Mouse (Mus musculus) CH12.LX (cell line): ENCODE measurements around the gene Gm20431. TPM values are rescaled to one million over a fixed set of nuclear protein-coding genes. Genes with fewer than 3 reads are reported as not detected.

Source experiments
- DNase-seq: peaks from one replicate; pipeline ENCODE4 v3.0.0-alpha.2; 2013; ENCODE audit errors: extremely low read depth
- H3K27ac ChIP-seq: 2 replicates; pipeline ENCODE4 v1.5.1; 2012; ENCODE audit warnings: low read depth, mild to moderate bottlenecking, control low read depth, moderate library complexity; ENCODE audit not compliant: insufficient read depth
- H3K27me3 ChIP-seq: replicated peaks from 2 replicates; pipeline ENCODE3; 2012; ENCODE audit warnings: inconsistent platforms
- H3K36me3 ChIP-seq, 2 experiments: replicated peaks in 1 of 2; 2 replicates each; pipeline versions ENCODE3 to v1.6.1; 2012; ENCODE audit warnings: inconsistent platforms in 1 of 2, low read length in 1 of 2, mild to moderate bottlenecking in 1 of 2, mixed read lengths in 1 of 2, moderate library complexity in 1 of 2; ENCODE audit not compliant: control insufficient read depth in 1 of 2, insufficient read depth in 1 of 2
- H3K4me1 ChIP-seq, 2 experiments: 2 replicates each; pipeline ENCODE4 v1.6.1; 2012; ENCODE audit warnings: inconsistent platforms in 1 of 2, moderate library complexity in 1 of 2; ENCODE audit not compliant: insufficient read depth in 2 of 2, control insufficient read depth in 1 of 2
- H3K4me2 ChIP-seq: 2 replicates; pipeline ENCODE4 v1.6.1; 2012; ENCODE audit warnings: low read depth, mild to moderate bottlenecking, control low read depth; ENCODE audit not compliant: poor library complexity, insufficient read depth, severe bottlenecking
- H3K4me3 ChIP-seq, 3 experiments: fragments of 150-350 bp in 1 of 3; sonication (generic) in 1 of 3; replicated peaks in 1 of 3; 2 replicates each; pipeline versions ENCODE3 to v1.5.1; 2011 to 2012; ENCODE audit warnings: low read depth in 2 of 3, low read length in 2 of 3, mild to moderate bottlenecking in 2 of 3, moderate library complexity in 2 of 3, control low read depth in 1 of 3, improper control_type of control experiment in 1 of 3, inconsistent platforms in 1 of 3, mixed read lengths in 1 of 3; ENCODE audit not compliant: poor library complexity in 1 of 3
- H3K79me2 ChIP-seq: replicated peaks from 2 replicates; pipeline ENCODE4 v1.6.1; 2012; ENCODE audit warnings: mild to moderate bottlenecking, moderate library complexity; ENCODE audit not compliant: control insufficient read depth, poor library complexity, insufficient read depth, severe bottlenecking; ENCODE audit errors: extremely low read depth
- H3K9ac ChIP-seq: 2 replicates; pipeline ENCODE4 v1.6.1; 2012; ENCODE audit warnings: low read depth, mild to moderate bottlenecking, control low read depth, moderate library complexity; ENCODE audit not compliant: insufficient read depth
- H3K9me3 ChIP-seq: replicated peaks from 2 replicates; pipeline ENCODE3; 2012; ENCODE audit warnings: low read length, inconsistent platforms, mixed read lengths
- CHD1 ChIP-seq: IDR thresholded peaks from 2 replicates; pipeline ENCODE4 v1.6.1; 2012; ENCODE audit warnings: low read depth, low read length, improper control_type of control experiment, inconsistent platforms
- E2F4 ChIP-seq: IDR thresholded peaks from 2 replicates; pipeline ENCODE4 v1.6.1; 2011; ENCODE audit warnings: low read depth, low read length, improper control_type of control experiment; ENCODE audit not compliant: insufficient replicate concordance
- ELF1 ChIP-seq: IDR thresholded peaks from 2 replicates; pipeline ENCODE4 v1.6.1; 2014; ENCODE audit warnings: low read depth, mild to moderate bottlenecking, inconsistent platforms, low read length, improper control_type of control experiment
- EP300 ChIP-seq: IDR thresholded peaks from 2 replicates; pipeline ENCODE4 v1.6.1; 2011; ENCODE audit warnings: low read length, improper control_type of control experiment
- ETS1 ChIP-seq: conservative IDR thresholded peaks from 2 replicates; pipeline ENCODE4 v1.6.1; 2012; ENCODE audit warnings: low read depth, mild to moderate bottlenecking, inconsistent platforms, low read length, improper control_type of control experiment, moderate library complexity
- HCFC1 ChIP-seq: IDR thresholded peaks from 2 replicates; pipeline ENCODE4 v1.6.1; 2012; ENCODE audit warnings: low read depth, mild to moderate bottlenecking, inconsistent platforms, low read length, improper control_type of control experiment
- JUND ChIP-seq: conservative IDR thresholded peaks from 2 replicates; pipeline ENCODE4 v1.6.1; 2011; ENCODE audit warnings: low read depth, low read length, improper control_type of control experiment
- MAFK ChIP-seq: IDR thresholded peaks from 2 replicates; pipeline ENCODE4 v1.6.1; 2011; ENCODE audit warnings: low read length, improper control_type of control experiment; ENCODE audit not compliant: insufficient replicate concordance
- MXI1 ChIP-seq: IDR thresholded peaks from 2 replicates; pipeline ENCODE4 v1.6.1; 2011; ENCODE audit warnings: mild to moderate bottlenecking, low read depth, low read length, improper control_type of control experiment
- MYC ChIP-seq: IDR thresholded peaks from 2 replicates; pipeline ENCODE4 v1.6.1; 2011; ENCODE audit warnings: low read depth, mild to moderate bottlenecking, improper control_type of control experiment, low read length
- NRF1 ChIP-seq: IDR thresholded peaks from 2 replicates; pipeline ENCODE4 v1.6.1; 2014; ENCODE audit warnings: low read depth, mild to moderate bottlenecking, inconsistent platforms, low read length, improper control_type of control experiment, moderate library complexity
- PAX5 ChIP-seq: IDR thresholded peaks from 2 replicates; pipeline ENCODE4 v1.6.1; 2012; ENCODE audit warnings: low read length, inconsistent platforms, mixed read lengths
- POLR2A ChIP-seq: IDR thresholded peaks from 2 replicates; pipeline ENCODE4 v1.6.1; 2011; ENCODE audit warnings: low read depth, mild to moderate bottlenecking, improper control_type of control experiment, low read length
- POLR2AphosphoS2 ChIP-seq: IDR thresholded peaks from 2 replicates; pipeline ENCODE4 v1.6.1; 2011; ENCODE audit warnings: low read depth, low read length, improper control_type of control experiment
- RCOR1 ChIP-seq: conservative IDR thresholded peaks from 2 replicates; pipeline ENCODE4 v1.6.1; 2012; ENCODE audit warnings: low read depth, mild to moderate bottlenecking, inconsistent platforms, low read length, improper control_type of control experiment
- SIN3A ChIP-seq: IDR thresholded peaks from 2 replicates; pipeline ENCODE4 v1.6.1; 2012; ENCODE audit warnings: low read length, improper control_type of control experiment, inconsistent platforms
- TBP ChIP-seq: conservative IDR thresholded peaks from 2 replicates; pipeline ENCODE4 v1.6.1; 2011; ENCODE audit warnings: low read depth, low read length, improper control_type of control experiment
- TCF12 ChIP-seq: IDR thresholded peaks from 2 replicates; pipeline ENCODE4 v1.6.1; 2014; ENCODE audit warnings: low read depth, mild to moderate bottlenecking, inconsistent platforms, low read length, improper control_type of control experiment
- UBTF ChIP-seq: IDR thresholded peaks from 2 replicates; pipeline ENCODE4 v1.6.1; 2012; ENCODE audit warnings: low read depth, mild to moderate bottlenecking, inconsistent platforms, low read length, improper control_type of control experiment, moderate library complexity
- USF1 ChIP-seq: IDR thresholded peaks from 2 replicates; pipeline ENCODE4 v1.6.1; 2014; ENCODE audit warnings: low read depth, mild to moderate bottlenecking, inconsistent platforms, low read length, improper control_type of control experiment
- USF2 ChIP-seq: conservative IDR thresholded peaks from 2 replicates; pipeline ENCODE4 v1.6.1; 2011; ENCODE audit warnings: low read depth, low read length, improper control_type of control experiment
- ZC3H11A ChIP-seq: IDR thresholded peaks from 2 replicates; pipeline ENCODE4 v1.6.1; 2012; ENCODE audit warnings: low read depth, mild to moderate bottlenecking, inconsistent platforms, low read length, improper control_type of control experiment
- ZKSCAN1 ChIP-seq: IDR thresholded peaks from 2 replicates; pipeline ENCODE4 v1.6.1; 2012; ENCODE audit warnings: low read depth, inconsistent platforms, low read length, improper control_type of control experiment, borderline replicate concordance
- ZMIZ1 ChIP-seq: IDR thresholded peaks from 2 replicates; pipeline ENCODE4 v1.6.1; 2012; ENCODE audit warnings: low read depth, mild to moderate bottlenecking, inconsistent platforms, low read length, improper control_type of control experiment
- ZNF384 ChIP-seq: IDR thresholded peaks from 2 replicates; pipeline ENCODE4 v1.6.1; 2012; ENCODE audit warnings: low read depth, low read length, improper control_type of control experiment, inconsistent platforms
- dilution Hi-C: fragments of 300-500 bp; cut with MboI; formaldehyde crosslinking; loops from 2 replicates; pipeline ENCODE4 v1.14.3; 2020; ENCODE audit warnings: low sequenced_read_pairs; ENCODE audit not compliant: extremely low pct_unique_long_range_greater_than_20kb, extremely low pct_ligation_motif_present
- in situ Hi-C: fragments of 300-500 bp; cut with MboI; formaldehyde crosslinking; loops from 3 replicates; pipeline ENCODE4 v1.14.3; 2019; ENCODE audit warnings: low sequenced_read_pairs, low pct_ligation_motif_present, low pct_unique_long_range_greater_than_20kb, mixed read lengths
- polyA plus RNA-seq: library from polyadenylated mRNA; unstranded; fragments of >175 nt; gene quantifications from 2 replicates; pipeline ENCODE4 v1.2.1, GENCODE M21; 2012; ENCODE audit warnings: low read depth; ENCODE audit not compliant: insufficient read length
- total RNA-seq, 2 experiments: library from RNA; depleted of rRNA; stranded (reverse); fragments of 300-350 nt in 1 of 2; fragments of >200 nt in 1 of 2; gene quantifications; 2 replicates each; pipeline ENCODE4 v1.2.3; 2012 to 2014

Gene Gm20431
- total and polyA plus RNA-seq, 3 experiments: 2.4 to 15.0 TPM; not detected in 1

DNA sequence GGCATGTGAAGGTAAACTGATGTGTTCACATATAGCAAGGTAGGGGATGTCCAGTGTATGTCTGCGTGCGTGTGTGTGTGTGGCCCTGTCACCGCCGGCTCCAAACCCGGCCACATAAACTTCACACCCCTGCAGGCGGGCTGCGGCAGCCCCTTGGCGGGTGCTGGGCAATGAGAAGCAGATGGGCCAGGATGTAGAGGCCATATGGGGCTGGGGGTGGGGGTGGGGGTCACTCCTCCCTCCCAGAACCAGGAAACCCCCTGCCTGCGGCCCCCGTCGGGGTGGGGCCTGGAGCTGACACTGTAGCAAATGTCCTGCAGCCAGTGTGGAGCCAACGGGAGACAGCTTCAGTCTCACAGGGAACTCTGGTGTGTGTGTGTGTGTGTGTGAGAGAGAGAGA lies 97.6 kb downstream of the Gm20431 start:
- TF ChIP-seq CHD1 (no peak), ZKSCAN1 (no peak), PAX5 (no peak), USF2 (no peak), MYC (no peak), MAFK (no peak), ZNF384 (no peak), ZMIZ1 (no peak), E2F4 (no peak), EP300 (no peak), MXI1 (no peak)
- H3K27ac ChIP-seq: no peak overlapping the region
- no peaks in the 10 kb centered on the region for H3K79me2 ChIP-seq
- in situ Hi-C loops: no loop called here
- no peaks in the 10 kb centered on the region for H3K27me3 ChIP-seq
- H3K4me1 ChIP-seq: peaks cover 28 to 53% of the 10 kb centered on the region in 2 experiments
- H3K9ac ChIP-seq: no peak overlapping the region
- H3K36me3 ChIP-seq: peaks cover 0 to 29% of the 10 kb centered on the region in 2 experiments
- no peak overlapping the region for H3K4me2 ChIP-seq
- dilution Hi-C loops: no loop called here
- no peaks in the 10 kb centered on the region for H3K9me3 ChIP-seq
- no peak for DNase-seq
- H3K4me3 ChIP-seq: no peak overlapping the region

DNA sequence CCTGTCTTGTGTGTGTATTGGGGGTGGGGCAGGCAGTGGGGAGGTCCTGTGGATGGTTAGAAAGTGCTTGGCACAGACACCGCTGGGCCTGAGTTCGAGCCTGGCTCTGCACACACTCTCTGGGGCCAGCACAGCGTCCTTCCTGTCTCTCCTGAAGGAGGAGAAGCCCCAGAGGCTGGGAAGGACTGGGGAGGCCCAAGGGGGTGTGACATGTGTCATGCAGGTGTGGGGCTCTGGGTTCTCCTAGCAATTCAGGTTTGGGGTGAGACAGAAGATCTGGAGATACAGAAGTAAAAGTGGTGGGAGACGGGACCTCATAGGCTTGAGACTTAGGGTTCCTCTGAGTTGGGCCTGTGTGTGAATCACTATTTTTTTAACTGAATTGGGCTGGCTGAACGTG lies 98.3 kb downstream of the Gm20431 start:
- H3K9ac ChIP-seq: no peak overlapping the region
- TF ChIP-seq USF2 (no peak), ELF1 (no peak), ETS1 (no peak), CHD1 (no peak), JUND (no peak), POLR2A (no peak), MAFK (no peak), PAX5 (no peak), ZMIZ1 (no peak)

GRCm38 (mm10) chr2:167562101-167562500 lies 99.2 kb downstream of the Gm20431 start:
- peaks cover 0 to 31% of the 10 kb centered on the region in 2 experiments for H3K36me3 ChIP-seq
- no peaks in the 10 kb centered on the region for H3K79me2 ChIP-seq
- H3K9ac ChIP-seq: no peak overlapping the region
- dilution Hi-C loops (no loop called here), in situ Hi-C loops (no loop called here)
- no peaks in the 10 kb centered on the region for H3K27me3 ChIP-seq
- H3K4me2 ChIP-seq: no peak overlapping the region
- TF ChIP-seq HCFC1 (no peak), ZKSCAN1 (no peak), NRF1 (no peak), ZC3H11A (no peak), ETS1 (no peak), RCOR1 (no peak), USF1 (no peak), MYC (no peak), TCF12 (no peak), USF2 (no peak), POLR2A (no peak), ZMIZ1 (no peak), CHD1 (no peak), SIN3A (no peak), TBP (no peak), EP300 (no peak), UBTF (no peak), POLR2AphosphoS2 (no peak), MAFK (no peak), ELF1 (no peak)
- no peak overlapping the region for H3K4me3 ChIP-seq
- DNase-seq: no peak
- peaks cover 28 to 54% of the 10 kb centered on the region in 2 experiments for H3K4me1 ChIP-seq
- no peaks in the 10 kb centered on the region for H3K9me3 ChIP-seq
- no peak overlapping the region for H3K27ac ChIP-seq

More for the DNA sequence above, 98.3 kb downstream of the Gm20431 start:
- Histone ChIP-seq H3K9me3 (no peaks in the 10 kb centered on the region), H3K79me2 (no peaks in the 10 kb centered on the region), H3K4me2 (no peak overlapping the region), H3K27me3 (no peaks in the 10 kb centered on the region), H3K4me1 (peaks cover 28 to 53% of the 10 kb centered on the region in 2 experiments), H3K36me3 (peaks cover 0 to 28% of the 10 kb centered on the region in 2 experiments), H3K4me3 (no peak overlapping the region), H3K27ac (no peak overlapping the region)
- in situ Hi-C loops (no loop called here), dilution Hi-C loops (no loop called here)
- no peak for DNase-seq
